ENCODE assay signal across 14 mouse cellular contexts in genomic region chr17:31500416-31500815, GRCm38 (mm10).
"Had no signal": no experiment of that assay in that cellular context is flagged by ENCODE, and none has a peak within 500 bp of the region (broad histone marks: within the 10 kb centered on the region; RNA-seq: fewer than 3 reads in every experiment).

No protein-coding gene starts in this region.

- H3K4me2 ChIP-seq: liver, embryonic 11.5 days; liver, embryonic 15.5 days; lung, embryonic 15.5 days; midbrain, embryonic 13.5 days; neural tube, embryonic 15.5 days had no signal

- H3K4me1 ChIP-seq: limb, embryonic 10.5 days; lung, embryonic 15.5 days; midbrain, embryonic 13.5 days; neural tube, embryonic 15.5 days had no signal

- DNase-seq: kidney, adult 11 months; kidney, adult 9 months; kidney, postnatal 36 days; layer of hippocampus, adult 9-11 months; thymus, adult 18-20 months; thymus, postnatal 14 days had no signal

- H3K9ac ChIP-seq: liver, embryonic 15.5 days; lung, embryonic 15.5 days; neural tube, embryonic 15.5 days had no signal

- H3K4me3 ChIP-seq: limb, embryonic 10.5 days; liver, embryonic 15.5 days; lung, embryonic 15.5 days; midbrain, embryonic 13.5 days; myocyte; neural tube, embryonic 15.5 days had no signal

- H3K9me3 ChIP-seq: limb, embryonic 10.5 days; liver, embryonic 15.5 days; lung, embryonic 15.5 days; midbrain, embryonic 13.5 days; neural tube, embryonic 15.5 days had no signal

- H3K27me3 ChIP-seq: liver, embryonic 15.5 days; lung, embryonic 15.5 days; midbrain, embryonic 13.5 days; neural tube, embryonic 15.5 days had no signal

- ATAC-seq: midbrain, embryonic 13.5 days had no signal

- H3K27ac ChIP-seq: kidney, postnatal 0 days; limb, embryonic 10.5 days; liver, embryonic 15.5 days; lung, embryonic 15.5 days; midbrain, embryonic 13.5 days; neural tube, embryonic 15.5 days had no signal
